Mouse (Mus musculus): ENCODE data around the gene Dgcr2. TPM values are rescaled to one million over a fixed set of nuclear protein-coding genes. Genes with fewer than 3 reads are reported as not detected.

The Dgcr2 gene
- polyA plus RNA-seq, 1 experiment = 42.8 TPM

- TF ChIP-seq TCF3 (IDR thresholded peaks at IDR 0.05; ENCODE audit: insufficient read length, low read depth) (no peak), USF1 (IDR thresholded peaks at IDR 0.05; ENCODE audit: low read depth) (no peak), MYOG (IDR thresholded peaks at IDR 0.05; ENCODE audit: control insufficient read depth in 1 of 3, insufficient read depth in 1 of 3, insufficient read length in 2 of 3, low read depth in 2 of 3) (no peak), MAX (IDR thresholded peaks at IDR 0.05; ENCODE audit: low read depth) (no peak), E2F4 (IDR thresholded peaks at IDR 0.05; ENCODE audit: insufficient read depth) (no peak)
- no peaks in the 10 kb centered on the region for H3K27me3 ChIP-seq (ENCODE audit: control insufficient read depth, insufficient read depth, insufficient read length)
- no peak overlapping the region for H3K4me2 ChIP-seq (ENCODE audit: low read depth)
- no peak overlapping the region for H3ac ChIP-seq (ENCODE audit: control insufficient read depth, insufficient read length)
- peaks cover 92% of the 10 kb centered on the region for H3K79me2 ChIP-seq (ENCODE audit: control insufficient read depth, insufficient read depth)
- H3K4me3 ChIP-seq = no peak overlapping the region
- no peaks in the 10 kb centered on the region for H3K36me3 ChIP-seq (ENCODE audit: control insufficient read depth, insufficient read depth)
These were observed 14.2 kb downstream of the Dgcr2 start for GRCm38 (mm10) chr16:17884116-17884515.

GRCm38 (mm10) chr16:17882196-17882595 lies 16.2 kb downstream of the Dgcr2 start:
- Histone ChIP-seq H3K4me3 (no peak overlapping the region), H3ac (ENCODE audit: control insufficient read depth, insufficient read length) (no peak overlapping the region), H3K36me3 (ENCODE audit: control insufficient read depth, insufficient read depth) (no peaks in the 10 kb centered on the region), H3K79me2 (ENCODE audit: control insufficient read depth, insufficient read depth) (peaks cover 100% of the 10 kb centered on the region), H3K4me2 (ENCODE audit: low read depth) (no peak overlapping the region), H3K27me3 (ENCODE audit: control insufficient read depth, insufficient read depth, insufficient read length) (no peaks in the 10 kb centered on the region)
- TF ChIP-seq CEBPB (IDR thresholded peaks at IDR 0.05; ENCODE audit: insufficient read depth, poor library complexity, severe bottlenecking) (no peak), REST (IDR thresholded peaks at IDR 0.05; ENCODE audit: insufficient read depth, insufficient read length) (no peak), TCF3 (IDR thresholded peaks at IDR 0.05; ENCODE audit: insufficient read length, low read depth) (no peak), MYOG (IDR thresholded peaks at IDR 0.05; ENCODE audit: control insufficient read depth in 1 of 3, insufficient read depth in 1 of 3, insufficient read length in 2 of 3, low read depth in 2 of 3) (no peak), E2F4 (IDR thresholded peaks at IDR 0.05; ENCODE audit: insufficient read depth) (no peak), USF1 (IDR thresholded peaks at IDR 0.05; ENCODE audit: low read depth) (no peak), SRF (IDR thresholded peaks at IDR 0.05; ENCODE audit: control insufficient read depth, insufficient read length, low read depth) (no peak), TCF12 (IDR thresholded peaks at IDR 0.05; ENCODE audit: insufficient read depth, poor library complexity, severe bottlenecking) (no peak), MAX (IDR thresholded peaks at IDR 0.05; ENCODE audit: low read depth) (no peak), MYOD1 (IDR thresholded peaks at IDR 0.05; ENCODE audit: control insufficient read depth in 1 of 3, insufficient read length in 2 of 3, low read depth in 2 of 3) (no peak), POLR2A (IDR thresholded peaks at IDR 0.05; ENCODE audit: insufficient read length, low read depth) (no peak)

DNA sequence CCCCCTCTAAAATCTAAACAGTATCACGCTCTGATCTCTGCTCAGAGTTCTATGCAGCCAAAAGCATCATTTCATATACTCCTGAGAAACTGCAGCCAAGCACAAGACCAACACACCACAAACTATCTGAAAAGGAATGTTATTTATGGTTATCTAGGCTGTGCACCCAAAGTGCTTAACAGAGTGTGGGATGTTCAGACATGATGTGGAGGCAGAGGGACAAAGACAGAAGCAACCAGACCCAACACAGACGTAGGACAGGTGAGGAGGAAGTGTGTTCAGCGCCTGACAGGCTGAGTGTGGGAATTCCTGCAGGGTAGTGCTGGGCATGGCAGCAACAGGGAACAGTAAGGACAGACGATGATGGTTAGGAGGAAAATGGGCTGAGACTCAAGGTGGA lies 18.8 kb downstream of the Dgcr2 start:
- Histone ChIP-seq H3ac (ENCODE audit: control insufficient read depth, insufficient read length) (no peak overlapping the region), H3K79me2 (ENCODE audit: control insufficient read depth, insufficient read depth) (peaks cover 95% of the 10 kb centered on the region), H3K4me3 (no peak overlapping the region), H3K27me3 (ENCODE audit: control insufficient read depth, insufficient read depth, insufficient read length) (no peaks in the 10 kb centered on the region), H3K4me2 (ENCODE audit: low read depth) (no peak overlapping the region), H3K36me3 (ENCODE audit: control insufficient read depth, insufficient read depth) (no peaks in the 10 kb centered on the region)
- TF ChIP-seq MYOD1 (IDR thresholded peaks at IDR 0.05; ENCODE audit: control insufficient read depth in 1 of 3, insufficient read length in 2 of 3, low read depth in 2 of 3) (no peak), MAX (IDR thresholded peaks at IDR 0.05; ENCODE audit: low read depth) (no peak), REST (IDR thresholded peaks at IDR 0.05; ENCODE audit: insufficient read depth, insufficient read length) (no peak), POLR2A (IDR thresholded peaks at IDR 0.05; ENCODE audit: insufficient read length, low read depth) (no peak), POLR2AphosphoS2 (IDR thresholded peaks at IDR 0.05; ENCODE audit: insufficient read length, low read depth) (no peak), TCF12 (IDR thresholded peaks at IDR 0.05; ENCODE audit: insufficient read depth, poor library complexity, severe bottlenecking) (no peak), E2F4 (IDR thresholded peaks at IDR 0.05; ENCODE audit: insufficient read depth) (no peak), SRF (IDR thresholded peaks at IDR 0.05; ENCODE audit: control insufficient read depth, insufficient read length, low read depth) (no peak), USF1 (IDR thresholded peaks at IDR 0.05; ENCODE audit: low read depth) (no peak), MYOG (IDR thresholded peaks at IDR 0.05; ENCODE audit: control insufficient read depth in 1 of 3, insufficient read depth in 1 of 3, insufficient read length in 2 of 3, low read depth in 2 of 3) (no peak)

DNA sequence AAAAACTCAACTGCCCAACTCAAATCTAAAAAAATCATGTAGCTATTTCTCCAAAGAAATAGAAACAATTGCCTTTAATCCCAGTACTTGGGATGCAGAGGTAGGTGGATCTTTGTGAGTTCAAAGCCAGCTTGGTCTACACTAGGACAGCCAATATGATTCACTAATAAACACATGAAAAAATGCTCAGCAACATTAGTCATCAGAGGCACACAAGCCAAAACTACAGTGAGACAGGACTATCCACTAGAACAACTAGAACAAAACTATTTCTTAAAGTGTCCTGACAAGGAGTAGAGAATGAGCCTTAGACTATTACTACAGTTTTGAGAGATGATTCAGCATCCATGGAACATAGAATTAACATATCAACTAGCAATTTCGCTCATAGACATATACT lies 22.3 kb downstream of the Dgcr2 start:
- TF ChIP-seq MAX (IDR thresholded peaks at IDR 0.05; ENCODE audit: low read depth) (no peak), TCF3 (IDR thresholded peaks at IDR 0.05; ENCODE audit: insufficient read length, low read depth) (no peak), POLR2AphosphoS2 (IDR thresholded peaks at IDR 0.05; ENCODE audit: insufficient read length, low read depth) (no peak), USF1 (IDR thresholded peaks at IDR 0.05; ENCODE audit: low read depth) (no peak), MYOD1 (IDR thresholded peaks at IDR 0.05; ENCODE audit: control insufficient read depth in 1 of 3, insufficient read length in 2 of 3, low read depth in 2 of 3) (no peak), E2F4 (IDR thresholded peaks at IDR 0.05; ENCODE audit: insufficient read depth) (no peak), TCF12 (IDR thresholded peaks at IDR 0.05; ENCODE audit: insufficient read depth, poor library complexity, severe bottlenecking) (no peak)
- Histone ChIP-seq H3K79me2 (ENCODE audit: control insufficient read depth, insufficient read depth) (peaks cover 68% of the 10 kb centered on the region), H3K36me3 (ENCODE audit: control insufficient read depth, insufficient read depth) (no peaks in the 10 kb centered on the region), H3K27me3 (ENCODE audit: control insufficient read depth, insufficient read depth, insufficient read length) (no peaks in the 10 kb centered on the region), H3K4me3 (no peak overlapping the region), H3K4me2 (ENCODE audit: low read depth) (no peak overlapping the region), H3ac (ENCODE audit: control insufficient read depth, insufficient read length) (no peak overlapping the region)

GRCm38 (mm10) chr16:17875174-17875573 lies 23.2 kb downstream of the Dgcr2 start:
- Histone ChIP-seq H3K4me2 (ENCODE audit: low read depth) (no peak overlapping the region), H3K79me2 (ENCODE audit: control insufficient read depth, insufficient read depth) (peaks cover 59% of the 10 kb centered on the region), H3ac (ENCODE audit: control insufficient read depth, insufficient read length) (no peak overlapping the region), H3K36me3 (ENCODE audit: control insufficient read depth, insufficient read depth) (no peaks in the 10 kb centered on the region), H3K27me3 (ENCODE audit: control insufficient read depth, insufficient read depth, insufficient read length) (no peaks in the 10 kb centered on the region), H3K4me3 (no peak overlapping the region)
- TF ChIP-seq TCF3 (IDR thresholded peaks at IDR 0.05; ENCODE audit: insufficient read length, low read depth) (no peak), POLR2AphosphoS2 (IDR thresholded peaks at IDR 0.05; ENCODE audit: insufficient read length, low read depth) (no peak)
